Mouse (Mus musculus) stomach, embryonic 15.5 days (tissue): ENCODE measurements at regions not wholly inside any gene's neighbourhood (a gene's known extent, or its start where the extent isn't known, plus 50 kb on each side); places are given as distances from the start of the nearest gene placed in this dataset.

Experiments
- ATAC-seq: fragments of 200-750 bp; cut with Nextera tagmentation; 2 replicates; pipeline ENCODE4 v1.8.0; 2017; ENCODE audit warnings: low read depth, moderate number of reproducible peaks, moderate TSS enrichment; ENCODE audit not compliant: insufficient read depth, low FRiP score
- H3K27ac ChIP-seq: fragments of 300-500 bp; sonication (generic); 2 replicates; pipeline ENCODE4 v1.5.1; 2015; ENCODE audit warnings: mild to moderate bottlenecking, inconsistent platforms
- H3K27me3 ChIP-seq: fragments of 300-500 bp; sonication (generic); replicated peaks from 2 replicates; pipeline ENCODE4 v1.6.1; 2015; ENCODE audit warnings: inconsistent platforms
- H3K36me3 ChIP-seq: fragments of 300-500 bp; sonication (generic); 2 replicates; pipeline ENCODE4 v1.6.1; 2015; ENCODE audit warnings: inconsistent platforms
- H3K4me1 ChIP-seq: fragments of 300-500 bp; sonication (generic); 2 replicates; pipeline ENCODE4 v1.6.1; 2015; ENCODE audit warnings: inconsistent platforms
- H3K4me2 ChIP-seq: fragments of 300-500 bp; sonication (generic); 2 replicates; pipeline ENCODE4 v1.6.1; 2015; ENCODE audit warnings: mild to moderate bottlenecking, inconsistent platforms
- H3K4me3 ChIP-seq: fragments of 300-500 bp; sonication (generic); replicated peaks from 2 replicates; pipeline ENCODE4 v1.5.1; 2015; ENCODE audit warnings: inconsistent platforms
- H3K9ac ChIP-seq: fragments of 300-500 bp; sonication (generic); 2 replicates; pipeline ENCODE4 v1.6.1; 2015; ENCODE audit warnings: inconsistent platforms
- H3K9me3 ChIP-seq: fragments of 300-500 bp; sonication (generic); 2 replicates; pipeline ENCODE4 v1.6.1; 2016; ENCODE audit warnings: inconsistent platforms
- WGBS: fragments of 180-500 bp; shearing (Covaris S2); methylation state at CpG from one replicate; pipeline ENCODE4 v1.1.7; 2015; 5-methylcytosine and 5-hydroxymethylcytosine counted together

DNA sequence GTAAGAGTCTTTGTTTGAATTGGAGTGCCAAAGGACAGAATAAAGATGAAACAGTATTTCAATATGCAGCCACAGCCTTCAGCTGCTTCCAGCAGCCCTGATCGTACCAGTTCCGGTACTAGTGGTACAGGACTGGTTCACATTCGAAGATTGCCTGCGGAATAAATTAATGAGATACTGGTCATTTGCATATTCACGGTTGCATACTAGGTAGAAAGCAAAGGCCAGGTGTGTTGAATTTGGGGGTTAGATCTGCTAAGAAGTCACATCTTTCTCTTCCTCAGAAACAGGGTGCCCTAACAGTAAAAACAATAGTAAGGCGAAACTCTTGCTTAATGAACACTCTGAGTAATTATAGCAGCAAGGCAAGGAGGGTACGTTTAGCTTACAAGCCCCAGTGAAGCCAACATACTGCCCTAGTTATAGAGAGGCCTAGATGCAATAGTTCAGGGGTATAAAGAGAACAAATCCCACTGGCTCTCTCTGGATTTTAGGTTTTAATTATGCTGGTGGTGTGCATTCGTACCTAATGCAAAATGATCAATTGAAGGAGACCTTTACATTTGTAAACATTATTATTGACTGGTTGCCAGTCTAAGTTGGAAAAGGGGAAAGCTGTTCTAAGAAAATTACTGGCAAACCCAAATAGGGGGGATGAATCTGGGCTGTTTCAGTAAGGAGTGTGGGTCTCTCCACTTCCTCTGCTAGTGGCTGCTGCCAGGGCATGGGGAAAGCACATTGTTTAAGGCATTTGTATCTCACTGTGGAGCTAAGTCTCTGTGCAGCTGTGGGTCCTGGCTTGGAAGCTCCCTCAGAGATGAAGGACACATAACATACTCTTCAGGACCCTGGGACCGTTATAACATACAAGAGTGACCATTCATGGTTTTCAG, 435.3 kb upstream of the Pou3f3 start:
- no peak overlapping the region for H3K4me2 ChIP-seq
- WGBS: 60% methylated on average over 9 of the region's 9 CpGs

DNA sequence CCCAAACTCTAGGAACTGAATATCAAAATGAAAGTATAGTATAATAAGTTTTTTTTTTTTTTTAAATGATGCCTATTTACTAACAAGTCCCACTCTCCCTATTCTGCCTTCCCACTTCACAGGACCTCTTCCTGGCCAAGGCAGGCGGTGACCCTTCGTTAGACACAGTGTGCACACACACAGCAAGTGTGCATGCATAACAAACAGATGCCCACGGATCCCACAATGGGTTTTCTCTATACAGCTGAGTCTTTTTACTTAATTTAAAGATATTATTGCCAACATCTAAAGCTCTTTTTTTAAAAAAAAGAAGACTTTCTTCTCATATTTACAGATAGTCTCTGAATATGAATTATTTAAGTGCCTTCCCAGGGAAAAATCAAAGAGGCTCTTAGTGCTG, 434.5 kb upstream of the Pou3f3 start:
- WGBS: 88% methylated on average over 3 of the region's 3 CpGs
- Histone ChIP-seq H3K9me3 (no peaks in the 10 kb centered on the region), H3K4me1 (no peaks in the 10 kb centered on the region), H3K9ac (no peak overlapping the region), H3K36me3 (no peaks in the 10 kb centered on the region), H3K4me3 (no peak overlapping the region), H3K27me3 (no peaks in the 10 kb centered on the region), H3K27ac (no peak overlapping the region), H3K4me2 (no peak overlapping the region)
- ATAC-seq: no peak

More for the DNA sequence above, 435.3 kb upstream of the Pou3f3 start:
- Histone ChIP-seq H3K9ac (no peak overlapping the region), H3K27me3 (no peaks in the 10 kb centered on the region), H3K27ac (no peak overlapping the region), H3K9me3 (no peaks in the 10 kb centered on the region), H3K4me3 (no peak overlapping the region), H3K36me3 (no peaks in the 10 kb centered on the region), H3K4me1 (no peaks in the 10 kb centered on the region)
- ATAC-seq: no peak

DNA sequence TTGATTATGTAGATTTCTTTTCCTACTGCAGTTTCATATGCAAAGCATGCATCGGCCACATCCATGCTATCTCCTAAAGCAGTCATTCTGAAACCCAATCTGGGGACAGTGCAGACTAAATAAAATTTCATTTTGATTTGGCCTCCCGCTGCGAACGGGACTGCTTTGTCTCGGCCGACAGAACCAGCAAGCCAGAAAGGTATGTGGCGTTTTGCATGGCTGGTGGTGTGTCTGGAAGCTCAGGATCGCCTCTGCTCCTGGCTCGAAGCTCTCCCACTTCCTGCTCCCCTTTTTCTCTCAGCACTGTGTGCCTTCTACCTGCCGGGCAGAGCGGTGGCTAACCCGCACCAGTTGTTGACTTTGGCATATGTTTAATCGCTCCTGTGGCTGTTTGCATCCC, 433.8 kb upstream of the Pou3f3 start:
- Histone ChIP-seq H3K27ac (no peak overlapping the region), H3K4me2 (peak overlapping the region; percentile 44), H3K4me1 (no peaks in the 10 kb centered on the region), H3K27me3 (no peaks in the 10 kb centered on the region), H3K36me3 (no peaks in the 10 kb centered on the region), H3K9me3 (no peaks in the 10 kb centered on the region), H3K9ac (no peak overlapping the region), H3K4me3 (peak overlapping the region; percentile 8; the same call in 1 of the 2 replicates)
- ATAC-seq: no peak
- 15% methylated on average over 13 of the region's 13 CpGs for WGBS

DNA sequence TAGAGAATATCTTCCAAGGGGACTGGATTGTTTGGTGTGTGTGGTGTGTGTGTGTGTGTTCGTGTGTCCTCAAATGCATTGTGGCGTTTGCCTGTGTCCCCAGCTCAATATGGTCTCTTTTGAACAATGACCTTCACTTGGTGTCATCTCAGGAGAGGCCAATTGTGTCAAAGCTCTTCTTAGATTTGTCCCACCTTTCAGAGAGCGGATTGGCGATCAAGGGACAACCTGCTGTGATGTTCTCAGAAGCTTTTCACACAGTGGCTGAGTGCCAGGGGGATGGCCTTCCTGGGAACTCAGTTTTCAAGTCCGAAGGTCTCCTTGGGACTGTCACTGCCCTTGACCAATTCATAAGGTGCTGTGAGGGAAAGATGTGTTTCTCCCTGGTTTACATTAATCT, 433.0 kb upstream of the Pou3f3 start:
- no peak for ATAC-seq
- WGBS: 82% methylated on average over 5 of the region's 5 CpGs
- no peak overlapping the region for H3K27ac ChIP-seq
- no peaks in the 10 kb centered on the region for H3K36me3 ChIP-seq
- no peak overlapping the region for H3K4me2 ChIP-seq
- no peaks in the 10 kb centered on the region for H3K27me3 ChIP-seq
- no peaks in the 10 kb centered on the region for H3K9me3 ChIP-seq
- H3K9ac ChIP-seq: no peak overlapping the region
- H3K4me3 ChIP-seq: no peak overlapping the region
- no peaks in the 10 kb centered on the region for H3K4me1 ChIP-seq

DNA sequence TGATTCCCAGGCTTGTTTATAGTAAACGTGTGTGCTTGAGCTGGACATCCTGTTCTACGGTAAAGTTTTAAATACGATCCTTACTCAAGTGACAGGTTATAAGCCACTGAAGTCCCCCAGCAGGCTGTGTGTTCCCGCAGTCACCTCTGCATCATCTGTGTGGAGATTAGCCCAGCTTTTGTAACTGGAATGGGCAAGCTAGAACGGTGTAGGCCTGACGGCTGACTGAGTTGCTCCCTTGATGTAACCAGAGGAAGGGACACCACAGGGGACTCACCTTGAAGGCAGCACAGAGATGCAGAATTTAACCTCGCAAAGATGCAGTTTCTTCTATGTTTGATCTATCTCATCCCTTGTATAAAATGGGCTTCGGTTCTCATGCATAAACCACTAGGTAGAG, 418.4 kb upstream of the Pou3f3 start:
- Histone ChIP-seq H3K4me2 (no peak overlapping the region), H3K4me3 (no peak overlapping the region), H3K36me3 (no peaks in the 10 kb centered on the region), H3K9ac (no peak overlapping the region), H3K9me3 (no peaks in the 10 kb centered on the region), H3K27ac (no peak overlapping the region), H3K27me3 (no peaks in the 10 kb centered on the region), H3K4me1 (no peaks in the 10 kb centered on the region)
- 55% methylated on average over 8 of the region's 8 CpGs for WGBS
- ATAC-seq: no peak

DNA sequence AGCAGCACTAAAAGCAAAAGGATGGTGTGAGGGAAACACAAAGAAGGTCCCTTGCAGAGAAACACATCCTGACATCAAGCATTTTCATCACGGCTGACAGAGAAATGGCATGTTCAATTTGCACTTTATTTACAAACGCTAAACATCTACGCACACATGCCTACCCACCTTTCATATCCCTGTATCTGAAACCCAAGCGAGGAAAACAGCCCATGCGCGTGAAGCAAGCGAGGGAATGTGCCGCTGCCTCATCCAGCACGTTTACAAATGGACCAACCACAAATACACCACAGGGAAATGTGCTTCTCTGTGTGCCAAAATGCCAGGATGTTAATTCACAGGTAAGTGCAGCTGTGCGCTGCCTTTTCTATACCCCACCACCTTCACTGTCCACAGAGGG, 399.7 kb upstream of the Pou3f3 start:
- H3K9ac ChIP-seq: no peak overlapping the region
- H3K36me3 ChIP-seq: no peaks in the 10 kb centered on the region
- H3K9me3 ChIP-seq: no peaks in the 10 kb centered on the region
- no peak for ATAC-seq
- H3K27me3 ChIP-seq: no peaks in the 10 kb centered on the region
- H3K4me1 ChIP-seq: no peaks in the 10 kb centered on the region
- WGBS: 45% methylated on average over 10 of the region's 10 CpGs
- H3K4me2 ChIP-seq: peak overlapping the region; percentile 31
- no peak overlapping the region for H3K4me3 ChIP-seq
- H3K27ac ChIP-seq: no peak overlapping the region

DNA sequence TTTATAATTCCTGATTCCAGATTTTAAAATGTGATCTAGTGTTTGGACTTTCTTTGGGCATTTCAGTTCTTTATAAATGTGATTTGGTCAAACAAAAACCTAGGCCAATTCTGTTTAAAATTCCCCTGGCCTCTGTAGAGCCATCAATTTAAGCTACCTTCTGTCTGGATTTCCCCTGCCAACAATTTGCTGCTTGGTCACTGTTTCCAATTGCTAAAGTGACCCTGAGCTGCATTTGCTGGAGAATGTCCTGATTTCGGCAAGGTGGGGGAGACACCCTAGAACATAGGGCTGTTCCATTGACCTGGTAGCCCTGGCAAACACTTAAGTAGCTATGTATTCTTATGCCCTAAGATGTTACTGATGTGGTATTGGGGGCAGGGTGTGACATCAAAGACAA, 386.3 kb upstream of the Pou3f3 start:
- Histone ChIP-seq H3K9ac (no peak overlapping the region), H3K4me2 (no peak overlapping the region), H3K27me3 (no peaks in the 10 kb centered on the region), H3K9me3 (no peaks in the 10 kb centered on the region), H3K36me3 (no peaks in the 10 kb centered on the region), H3K4me1 (no peaks in the 10 kb centered on the region), H3K4me3 (no peak overlapping the region), H3K27ac (no peak overlapping the region)
- no peak for ATAC-seq
- 83% methylated on average over 1 of the region's 1 CpGs for WGBS

DNA sequence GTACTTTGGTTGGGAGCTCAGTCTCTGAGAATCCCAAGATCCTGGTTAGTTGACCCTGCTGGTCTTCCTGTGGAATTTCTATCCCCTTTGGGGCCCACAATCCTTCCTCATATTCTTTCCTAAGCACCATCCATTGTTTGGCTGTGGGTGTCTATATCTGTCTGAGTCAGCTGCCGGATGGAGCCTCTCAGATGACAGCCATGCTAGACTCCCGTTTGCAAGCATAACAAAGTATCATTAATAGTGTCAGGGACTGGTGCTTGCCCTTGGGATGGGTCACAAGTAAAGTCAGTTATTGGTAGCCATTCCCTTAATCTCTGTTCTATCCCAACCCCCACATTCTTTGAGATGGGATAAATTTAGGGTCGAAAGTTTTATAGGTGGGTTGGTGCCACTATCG, 382.1 kb upstream of the Pou3f3 start:
- Histone ChIP-seq H3K36me3 (no peaks in the 10 kb centered on the region), H3K9ac (no peak overlapping the region), H3K4me3 (no peak overlapping the region), H3K9me3 (no peaks in the 10 kb centered on the region), H3K27me3 (no peaks in the 10 kb centered on the region), H3K27ac (no peak overlapping the region), H3K4me2 (no peak overlapping the region), H3K4me1 (no peaks in the 10 kb centered on the region)
- no peak for ATAC-seq
- 74% methylated on average over 4 of the region's 4 CpGs for WGBS

DNA sequence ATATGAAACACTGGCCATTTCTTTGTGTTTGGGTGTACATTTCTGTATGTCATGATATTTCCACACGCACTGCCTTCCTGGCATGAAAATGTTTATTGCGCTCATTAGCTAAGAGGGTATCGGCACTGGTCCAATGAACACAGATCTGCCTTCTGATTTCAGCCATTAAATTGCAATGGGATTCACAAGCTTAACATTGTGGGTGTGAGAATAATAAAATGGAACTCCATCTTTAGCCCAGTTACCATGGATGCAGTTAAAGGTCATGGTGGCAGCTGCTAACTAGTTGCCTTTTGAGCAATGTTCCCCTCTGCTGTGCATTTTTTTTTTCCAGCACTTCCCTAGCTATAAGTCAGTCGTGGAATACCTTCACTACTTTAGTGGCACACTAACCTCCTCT, 343.7 kb upstream of the Pou3f3 start:
- no peak for ATAC-seq
- H3K4me2 ChIP-seq: no peak overlapping the region
- H3K27ac ChIP-seq: no peak overlapping the region
- no peaks in the 10 kb centered on the region for H3K27me3 ChIP-seq
- H3K4me1 ChIP-seq: no peaks in the 10 kb centered on the region
- H3K4me3 ChIP-seq: no peak overlapping the region
- no peaks in the 10 kb centered on the region for H3K9me3 ChIP-seq
- WGBS: 82% methylated on average over 4 of the region's 4 CpGs
- H3K36me3 ChIP-seq: no peaks in the 10 kb centered on the region
- no peak overlapping the region for H3K9ac ChIP-seq

DNA sequence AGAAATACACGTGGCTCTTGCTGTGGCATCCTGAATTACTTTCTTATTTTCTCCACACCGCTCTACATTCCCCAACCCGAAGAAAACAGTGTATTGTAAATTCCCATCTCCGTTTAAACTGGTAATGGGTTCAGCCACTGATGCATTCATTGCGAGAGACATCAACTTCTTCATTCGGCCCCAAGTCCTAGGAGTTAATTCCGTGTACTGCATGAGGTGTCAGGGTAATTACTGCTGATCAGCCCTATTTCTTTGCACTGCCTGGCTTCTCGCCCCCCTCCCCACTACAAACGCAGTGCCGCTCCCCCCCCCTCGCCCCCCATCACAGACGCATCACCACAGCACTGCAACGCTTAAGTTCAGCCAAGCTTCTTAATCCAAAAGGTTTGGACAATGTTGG, 343.2 kb upstream of the Pou3f3 start:
- no peak overlapping the region for H3K27ac ChIP-seq
- H3K9ac ChIP-seq: no peak overlapping the region
- H3K27me3 ChIP-seq: no peaks in the 10 kb centered on the region
- 70% methylated on average over 13 of the region's 13 CpGs for WGBS
- no peaks in the 10 kb centered on the region for H3K36me3 ChIP-seq
- no peak for ATAC-seq
- H3K9me3 ChIP-seq: no peaks in the 10 kb centered on the region
- H3K4me2 ChIP-seq: no peak overlapping the region
- no peaks in the 10 kb centered on the region for H3K4me1 ChIP-seq
- H3K4me3 ChIP-seq: no peak overlapping the region

DNA sequence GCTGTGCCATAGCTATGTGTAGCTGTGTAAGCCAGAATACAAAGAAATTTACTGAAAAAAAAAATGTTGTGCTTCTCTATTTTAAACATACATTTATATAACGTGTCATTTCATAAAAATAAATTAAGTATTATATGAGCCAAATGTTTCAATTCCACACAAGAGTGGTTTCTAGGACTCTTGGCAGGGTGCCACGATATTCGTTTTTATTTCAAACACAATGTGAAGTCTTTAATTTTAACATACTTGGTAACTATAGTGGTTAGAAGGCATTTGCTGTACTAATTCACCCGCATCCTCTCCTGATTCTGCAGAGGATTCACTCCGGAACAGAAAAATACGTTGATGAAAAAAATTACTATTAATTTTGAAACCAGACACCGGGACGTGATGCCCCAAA, 342.5 kb upstream of the Pou3f3 start:
- 53% methylated on average over 8 of the region's 8 CpGs for WGBS
- no peak for ATAC-seq
- Histone ChIP-seq H3K9ac (no peak overlapping the region), H3K4me3 (no peak overlapping the region), H3K9me3 (no peaks in the 10 kb centered on the region), H3K27ac (no peak overlapping the region), H3K4me2 (no peak overlapping the region), H3K27me3 (no peaks in the 10 kb centered on the region), H3K36me3 (no peaks in the 10 kb centered on the region), H3K4me1 (no peaks in the 10 kb centered on the region)

DNA sequence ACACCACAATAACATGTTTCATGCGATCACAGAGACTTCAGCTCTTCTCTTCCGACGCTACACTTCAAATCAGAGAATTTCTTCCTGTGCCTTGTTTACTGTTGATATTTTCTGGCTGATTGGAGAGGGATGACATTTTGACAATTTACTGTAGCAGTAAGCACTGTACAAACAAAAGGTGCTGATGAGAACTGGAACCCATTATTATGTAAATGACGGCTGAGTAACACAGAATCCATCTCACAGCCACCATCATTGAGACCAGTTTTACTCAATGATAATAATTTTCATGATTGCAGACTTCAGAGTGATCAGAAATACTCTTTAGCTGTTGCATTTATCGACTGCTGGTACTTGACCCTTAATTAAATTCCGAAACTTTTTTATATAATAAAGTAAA, 341.5 kb upstream of the Pou3f3 start:
- no peaks in the 10 kb centered on the region for H3K27me3 ChIP-seq
- H3K4me1 ChIP-seq: no peaks in the 10 kb centered on the region
- ATAC-seq: no peak
- no peak overlapping the region for H3K9ac ChIP-seq
- no peaks in the 10 kb centered on the region for H3K36me3 ChIP-seq
- H3K27ac ChIP-seq: no peak overlapping the region
- no peak overlapping the region for H3K4me3 ChIP-seq
- 87% methylated on average over 6 of the region's 6 CpGs for WGBS
- H3K9me3 ChIP-seq: no peaks in the 10 kb centered on the region
- no peak overlapping the region for H3K4me2 ChIP-seq

DNA sequence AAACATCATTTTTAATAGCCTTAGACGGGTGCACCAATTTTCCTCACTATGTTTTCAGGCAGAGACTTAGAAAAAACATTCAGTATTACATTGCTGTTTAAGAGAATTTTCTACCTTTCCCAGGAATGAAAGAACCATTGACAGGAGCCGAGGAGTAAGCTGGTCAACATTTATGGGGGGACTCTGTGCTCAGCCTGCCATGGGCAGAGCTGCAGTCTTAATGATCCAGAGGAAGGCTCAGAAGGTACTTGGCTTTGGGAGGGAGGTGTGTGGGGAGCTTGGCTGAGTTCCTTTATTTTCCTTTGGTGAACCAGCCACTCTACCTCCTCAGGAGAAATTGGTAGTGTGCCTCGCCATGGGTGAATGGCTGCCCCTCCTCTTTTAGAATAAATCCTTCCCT, 333.1 kb upstream of the Pou3f3 start:
- no peaks in the 10 kb centered on the region for H3K9me3 ChIP-seq
- H3K27ac ChIP-seq: no peak overlapping the region
- no peak for ATAC-seq
- H3K27me3 ChIP-seq: no peaks in the 10 kb centered on the region
- no peak overlapping the region for H3K4me2 ChIP-seq
- no peaks in the 10 kb centered on the region for H3K36me3 ChIP-seq
- H3K4me1 ChIP-seq: no peaks in the 10 kb centered on the region
- WGBS: 71% methylated on average over 3 of the region's 3 CpGs
- H3K9ac ChIP-seq: no peak overlapping the region
- no peak overlapping the region for H3K4me3 ChIP-seq
